Mouse (Mus musculus) limb, embryonic 11.5 days (tissue): ENCODE measurements around the gene Prkg1. TPM values are rescaled to one million over a fixed set of nuclear protein-coding genes. Genes with fewer than 3 reads are reported as not detected.

Source experiments
- ATAC-seq: fragments of 200-750 bp; cut with Nextera tagmentation; 2 replicates; pipeline ENCODE4 v1.8.0; 2017; ENCODE audit warnings: low read depth; ENCODE audit not compliant: insufficient number of reproducible peaks, low FRiP score, low TSS enrichment
- DNase-seq: peaks from one replicate; pipeline ENCODE4 v3.0.0-alpha.2; 2015; ENCODE audit warnings: low spot score
- H3K27ac ChIP-seq: fragments of 300-500 bp; sonication (generic); replicated peaks from 2 replicates; pipeline ENCODE4 v1.5.1; 2014; ENCODE audit warnings: low read depth, mild to moderate bottlenecking, low read length
- H3K27me3 ChIP-seq: fragments of 300-500 bp; sonication (generic); 2 replicates; pipeline ENCODE4 v1.6.1; 2014; ENCODE audit warnings: mild to moderate bottlenecking, low read length, mixed read lengths; ENCODE audit not compliant: control insufficient read depth, insufficient read depth
- H3K36me3 ChIP-seq: fragments of 300-500 bp; sonication (generic); 2 replicates; pipeline ENCODE4 v1.6.1; 2014; ENCODE audit warnings: mild to moderate bottlenecking, low read length, moderate library complexity, mixed read lengths; ENCODE audit not compliant: control insufficient read depth, insufficient read depth
- H3K4me1 ChIP-seq: fragments of 300-500 bp; sonication (generic); 2 replicates; pipeline ENCODE4 v1.6.1; 2014; ENCODE audit warnings: low read length, mixed read lengths; ENCODE audit not compliant: control insufficient read depth, insufficient read depth
- H3K4me2 ChIP-seq: fragments of 300-500 bp; sonication (generic); 2 replicates; pipeline ENCODE4 v1.6.1; 2014; ENCODE audit warnings: low read depth, mild to moderate bottlenecking, moderate library complexity; ENCODE audit not compliant: severe bottlenecking
- H3K4me3 ChIP-seq: fragments of 300-500 bp; sonication (generic); 2 replicates; pipeline ENCODE4 v1.5.1; 2014; ENCODE audit warnings: low read depth, low read length
- H3K9ac ChIP-seq: fragments of 300-500 bp; sonication (generic); 2 replicates; pipeline ENCODE4 v1.6.1; 2014; ENCODE audit warnings: mild to moderate bottlenecking, low read length
- H3K9me3 ChIP-seq: fragments of 300-500 bp; sonication (generic); 2 replicates; pipeline ENCODE4 v1.6.1; 2016; ENCODE audit warnings: low read length; ENCODE audit not compliant: control insufficient read depth
- WGBS: fragments of 180-500 bp; shearing (Covaris S2); extraction: QIAGEN DNeasy Blood & Tissue Kit; methylation state at CpG from one replicate; pipeline ENCODE4 v1.1.7; 2014; 5-methylcytosine and 5-hydroxymethylcytosine counted together
- polyA plus RNA-seq: library from polyadenylated mRNA; unstranded; fragments of >200 nt; fragmentation: Nextera tagmentation; extraction: Ambion mirVana; gene quantifications from 2 replicates; pipeline ENCODE4 v1.2.1, GENCODE M21; 2014

The Prkg1 gene
- polyA plus RNA-seq, 1 experiment from 2014 or later: 2.1 TPM

DNA sequence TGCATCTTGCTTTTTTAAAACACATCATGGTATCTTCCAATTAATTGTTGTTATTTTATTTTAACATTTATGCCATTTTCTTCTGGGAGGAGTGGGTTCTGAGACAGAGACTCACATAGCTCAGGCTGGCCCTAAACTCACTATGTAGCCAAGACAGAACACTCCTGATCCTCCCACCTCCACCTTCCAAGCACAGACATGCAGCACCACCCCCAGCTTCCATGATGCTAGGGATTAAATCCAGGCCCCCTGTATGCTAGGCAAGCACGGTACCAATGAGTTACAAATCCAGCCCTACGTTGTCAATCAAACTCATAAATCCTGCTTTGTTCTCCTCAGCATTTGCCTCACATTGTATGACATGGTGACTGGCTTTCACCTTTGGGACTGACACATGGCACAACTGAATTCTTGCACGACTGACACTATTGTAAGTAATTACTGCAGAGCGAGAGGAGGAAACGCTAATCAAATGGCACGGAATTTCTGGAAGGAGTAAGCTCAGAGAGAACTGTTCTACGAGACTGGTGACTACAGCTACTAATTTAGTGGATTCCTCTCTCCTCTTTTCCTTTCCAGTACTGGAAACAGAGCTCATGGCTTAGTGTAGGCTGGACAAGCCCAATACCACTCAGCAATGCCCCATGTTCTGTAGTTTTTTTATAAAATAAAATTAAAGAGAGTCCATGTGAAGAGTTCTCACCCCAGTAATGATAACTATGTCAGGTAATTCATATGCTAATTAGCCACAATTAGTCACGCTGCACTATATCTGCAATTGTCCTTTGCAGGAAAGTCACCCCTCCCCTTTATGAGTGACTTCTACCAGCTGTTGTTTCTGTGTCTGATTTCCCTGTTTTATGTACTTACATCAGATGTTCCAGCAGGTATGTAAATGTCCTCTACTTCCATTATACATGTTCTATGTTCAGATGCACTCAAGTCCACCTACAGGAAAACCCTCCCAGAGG, 133.6 kb downstream of the Prkg1 start:
- WGBS: 80% methylated on average over 8 of the region's 8 CpGs
- Histone ChIP-seq H3K4me2 (no peak overlapping the region), H3K4me3 (no peak overlapping the region), H3K27ac (no peak overlapping the region), H3K27me3 (no peaks in the 10 kb centered on the region), H3K4me1 (no peaks in the 10 kb centered on the region), H3K36me3 (no peaks in the 10 kb centered on the region), H3K9me3 (no peaks in the 10 kb centered on the region), H3K9ac (no peak overlapping the region)
- no peak for ATAC-seq
- no peak for DNase-seq

DNA sequence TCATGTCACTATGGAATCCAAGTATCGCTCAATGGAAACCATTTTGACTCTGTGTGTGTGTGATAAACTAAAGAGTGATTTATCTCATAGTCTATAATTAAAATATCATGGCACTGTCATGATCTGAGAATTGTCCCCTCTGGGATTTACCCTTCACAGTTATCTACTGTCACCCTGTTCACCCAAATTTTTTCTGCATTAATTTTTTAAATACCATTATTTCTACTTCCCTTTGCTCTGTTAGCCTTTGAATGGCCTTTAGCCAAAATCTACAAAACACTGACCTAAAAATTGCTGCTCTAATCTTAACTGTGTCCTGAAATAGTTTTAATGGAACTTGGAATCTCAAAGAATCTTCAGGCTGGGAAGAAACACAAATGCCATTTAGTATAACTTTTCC, 143.1 kb downstream of the Prkg1 start:
- H3K9ac ChIP-seq: no peak overlapping the region
- no peak overlapping the region for H3K27ac ChIP-seq
- H3K36me3 ChIP-seq: no peaks in the 10 kb centered on the region
- H3K4me2 ChIP-seq: no peak overlapping the region
- DNase-seq (no peak), ATAC-seq (no peak)
- no peaks in the 10 kb centered on the region for H3K27me3 ChIP-seq
- no peak overlapping the region for H3K4me3 ChIP-seq
- H3K9me3 ChIP-seq: no peaks in the 10 kb centered on the region
- 95% methylated on average over 1 of the region's 1 CpGs for WGBS
- no peaks in the 10 kb centered on the region for H3K4me1 ChIP-seq

DNA sequence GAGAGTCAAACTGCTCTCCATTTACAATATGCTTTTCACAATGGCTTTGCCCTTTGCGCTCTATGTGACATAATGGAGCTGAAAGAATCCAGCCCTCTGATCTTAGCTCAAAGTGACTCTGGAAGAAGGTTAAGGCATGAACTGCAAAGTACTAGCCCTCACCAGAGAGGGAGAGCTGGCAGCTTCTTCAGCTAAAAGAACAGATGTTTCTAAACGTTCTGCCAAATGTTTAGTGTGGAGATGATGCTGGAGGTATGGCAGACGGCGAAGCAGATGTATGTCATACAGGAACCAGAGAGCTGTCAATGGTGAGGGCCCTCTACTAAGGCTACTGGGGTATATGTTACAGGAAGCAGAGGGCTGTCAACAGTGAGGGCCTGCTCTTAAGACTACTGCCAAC, 148.0 kb downstream of the Prkg1 start:
- Histone ChIP-seq H3K9ac (no peak overlapping the region), H3K4me2 (no peak overlapping the region), H3K4me1 (no peaks in the 10 kb centered on the region), H3K4me3 (no peak overlapping the region), H3K27me3 (no peaks in the 10 kb centered on the region), H3K36me3 (no peaks in the 10 kb centered on the region), H3K9me3 (no peaks in the 10 kb centered on the region), H3K27ac (no peak overlapping the region)
- ATAC-seq: no peak
- no peak for DNase-seq
- WGBS: 85% methylated on average over 4 of the region's 4 CpGs

DNA sequence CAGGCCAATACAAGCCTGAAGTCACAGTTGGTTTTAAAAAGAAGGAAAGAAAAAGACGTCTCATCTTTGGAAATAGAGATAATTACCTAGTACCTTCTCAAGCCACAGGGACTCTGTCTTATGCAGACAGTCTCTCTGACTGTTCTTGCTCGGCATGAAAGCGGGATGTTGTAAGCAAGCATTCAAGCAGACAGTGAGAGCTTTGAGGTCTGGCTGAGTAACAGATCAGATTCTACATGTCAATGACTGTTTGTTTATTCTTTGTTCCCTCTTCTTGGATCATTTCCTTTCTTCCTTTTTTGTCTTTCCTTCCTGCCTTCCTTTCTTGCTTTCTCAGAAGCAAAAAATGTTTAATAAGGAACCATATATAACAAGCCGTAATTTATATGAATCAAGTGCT, 148.7 kb downstream of the Prkg1 start:
- Histone ChIP-seq H3K4me2 (no peak overlapping the region), H3K4me3 (no peak overlapping the region), H3K36me3 (no peaks in the 10 kb centered on the region), H3K4me1 (no peaks in the 10 kb centered on the region), H3K9ac (no peak overlapping the region), H3K27ac (no peak overlapping the region), H3K9me3 (no peaks in the 10 kb centered on the region), H3K27me3 (no peaks in the 10 kb centered on the region)
- ATAC-seq: no peak
- no peak for DNase-seq
- WGBS: 79% methylated on average over 4 of the region's 4 CpGs

DNA sequence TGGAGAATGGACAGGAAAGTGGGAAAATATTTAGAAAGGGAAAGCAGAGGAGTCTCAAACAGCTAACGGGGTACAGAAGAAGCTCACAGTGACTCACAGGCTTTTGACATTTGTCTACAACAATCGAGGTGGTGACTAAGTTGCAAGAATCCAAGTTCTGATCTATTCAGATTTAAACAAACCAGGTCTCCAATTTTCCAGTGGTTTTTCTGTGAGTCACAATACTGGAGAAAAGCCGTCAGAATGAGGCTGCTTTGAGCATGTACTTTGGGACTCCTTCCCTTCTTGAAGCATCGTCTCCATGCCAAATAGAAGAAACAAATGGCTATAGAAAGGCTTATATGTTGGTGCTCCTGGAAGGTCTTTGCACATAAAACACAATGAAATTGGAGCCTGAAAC, 151.7 kb downstream of the Prkg1 start:
- no peak for ATAC-seq
- 85% methylated on average over 4 of the region's 4 CpGs for WGBS

GRCm38 (mm10) chr19:31602578-31602977, 162.3 kb downstream of the Prkg1 start:
- DNase-seq: no peak

More for the DNA sequence above, 151.7 kb downstream of the Prkg1 start:
- Histone ChIP-seq H3K27ac (no peak overlapping the region), H3K9me3 (no peaks in the 10 kb centered on the region), H3K4me3 (no peak overlapping the region), H3K4me1 (no peaks in the 10 kb centered on the region), H3K36me3 (no peaks in the 10 kb centered on the region), H3K4me2 (no peak overlapping the region), H3K9ac (no peak overlapping the region), H3K27me3 (no peaks in the 10 kb centered on the region)
- no peak for DNase-seq

GRCm38 (mm10) chr19:31594011-31594410, 170.8 kb downstream of the Prkg1 start:
- WGBS: 88% methylated on average over 1 of the region's 1 CpGs

More at GRCm38 (mm10) chr19:31602578-31602977, 162.3 kb downstream of the Prkg1 start:
- no peak overlapping the region for H3K27ac ChIP-seq
- H3K4me2 ChIP-seq: no peak overlapping the region
- H3K4me1 ChIP-seq: no peaks in the 10 kb centered on the region
- no peak overlapping the region for H3K9ac ChIP-seq
- no peaks in the 10 kb centered on the region for H3K27me3 ChIP-seq
- no peaks in the 10 kb centered on the region for H3K9me3 ChIP-seq
- H3K4me3 ChIP-seq: no peak overlapping the region
- 94% methylated on average over 8 of the region's 8 CpGs for WGBS
- no peak for ATAC-seq
- H3K36me3 ChIP-seq: no peaks in the 10 kb centered on the region

GRCm38 (mm10) chr19:31590701-31591100, 174.1 kb downstream of the Prkg1 start:
- Histone ChIP-seq H3K4me1 (no peaks in the 10 kb centered on the region), H3K4me3 (no peak overlapping the region), H3K27ac (no peak overlapping the region), H3K9ac (no peak overlapping the region), H3K36me3 (no peaks in the 10 kb centered on the region), H3K9me3 (no peaks in the 10 kb centered on the region), H3K4me2 (no peak overlapping the region), H3K27me3 (no peaks in the 10 kb centered on the region)
- 82% methylated on average over 5 of the region's 5 CpGs for WGBS
- ATAC-seq (no peak), DNase-seq (no peak)

More at GRCm38 (mm10) chr19:31594011-31594410, 170.8 kb downstream of the Prkg1 start:
- no peaks in the 10 kb centered on the region for H3K27me3 ChIP-seq
- H3K4me1 ChIP-seq: no peaks in the 10 kb centered on the region
- DNase-seq (no peak), ATAC-seq (no peak)
- no peak overlapping the region for H3K4me2 ChIP-seq
- H3K4me3 ChIP-seq: no peak overlapping the region
- H3K36me3 ChIP-seq: no peaks in the 10 kb centered on the region
- no peaks in the 10 kb centered on the region for H3K9me3 ChIP-seq
- no peak overlapping the region for H3K27ac ChIP-seq
- H3K9ac ChIP-seq: no peak overlapping the region
